Mouse (Mus musculus) embryonic facial prominence, embryonic 11.5 days (tissue): Measurements from ENCODE around the gene Otog. TPM values are rescaled to one million over a fixed set of nuclear protein-coding genes. Genes with fewer than 3 reads are reported as not detected.

ENCODE experiments used
- polyA plus RNA-seq: library from polyadenylated mRNA; unstranded; fragments of >200 nt; fragmentation: Nextera tagmentation; extraction: Ambion mirVana; gene quantifications from 2 replicates; pipeline ENCODE4 v1.2.1, GENCODE M21; 2014

Gene Otog
- polyA plus RNA-seq, 1 experiment from 2014 or later, result 0.21 TPM

Other genes starting within 250 kb of the Otog start
- gene Abcc6, start 210.7 kb upstream of the Otog start, polyA plus RNA-seq, result 0.04 and 0.18 TPM in 2 replicates
- 11.3 and 11.8 TPM in 2 replicates for gene Nomo1, start 207.3 kb upstream of the Otog start, polyA plus RNA-seq
- gene Kcnj11, start 140.2 kb upstream of the Otog start, polyA plus RNA-seq, result 0.32 TPM in 1 of 2 replicates, not detected in the other
- 0.20 and 0.96 TPM in 2 replicates for gene Abcc8, start 61.0 kb upstream of the Otog start, polyA plus RNA-seq
- gene Ush1c, start 2.5 kb upstream of the Otog start, polyA plus RNA-seq, result 2.9 and 3.5 TPM in 2 replicates
- 7.8 and 8.1 TPM in 2 replicates for gene Myod1, start 135.5 kb downstream of the Otog start, polyA plus RNA-seq
- 0.55 and 1.3 TPM in 2 replicates for gene Kcnc1, start 155.5 kb downstream of the Otog start, polyA plus RNA-seq